Mouse (Mus musculus) midbrain, embryonic 14.5 days (tissue): ENCODE measurements at regions not wholly inside any gene's neighbourhood (a gene's known extent, or its start where the extent isn't known, plus 50 kb on each side); places are given as distances from the start of the nearest gene placed in this dataset.

Source experiments
- ATAC-seq: fragments of 200-750 bp; cut with Nextera tagmentation; 2 replicates; pipeline ENCODE4 v1.8.0; 2017; ENCODE audit warnings: moderate number of reproducible peaks, moderate library complexity; ENCODE audit not compliant: low FRiP score, low TSS enrichment
- DNase-seq: peaks from one replicate; pipeline ENCODE4 v3.0.0-alpha.2; 2015
- H3K27ac ChIP-seq: fragments of 300-500 bp; sonication (generic); replicated peaks from 2 replicates; pipeline ENCODE4 v1.5.1; 2014; ENCODE audit warnings: mild to moderate bottlenecking, low read depth, low read length, moderate library complexity
- H3K27me3 ChIP-seq: fragments of 300-500 bp; sonication (generic); 2 replicates; pipeline ENCODE4 v1.6.1; 2014; ENCODE audit warnings: low read length, control low read depth, mixed read lengths; ENCODE audit not compliant: control insufficient read depth, insufficient read depth
- H3K36me3 ChIP-seq: fragments of 300-500 bp; sonication (generic); 2 replicates; pipeline ENCODE4 v1.6.1; 2014; ENCODE audit warnings: low read length, control low read depth; ENCODE audit not compliant: control insufficient read depth, insufficient read depth
- H3K4me1 ChIP-seq: fragments of 300-500 bp; sonication (generic); 2 replicates; pipeline ENCODE4 v1.6.1; 2014; ENCODE audit warnings: mild to moderate bottlenecking, antibody characterized with exemption, low read length, control low read depth; ENCODE audit not compliant: control insufficient read depth, insufficient read depth
- H3K4me2 ChIP-seq: fragments of 300-500 bp; sonication (generic); 2 replicates; pipeline ENCODE4 v1.6.1; 2014; ENCODE audit warnings: mild to moderate bottlenecking, low read length, moderate library complexity
- H3K4me3 ChIP-seq: fragments of 300-500 bp; sonication (generic); replicated peaks from 2 replicates; pipeline ENCODE4 v1.5.1; 2014; ENCODE audit warnings: low read depth, low read length
- H3K9ac ChIP-seq: fragments of 300-500 bp; sonication (generic); replicated peaks from 2 replicates; pipeline ENCODE4 v1.6.1; 2014; ENCODE audit warnings: mild to moderate bottlenecking, low read length, moderate library complexity
- H3K9me3 ChIP-seq: fragments of 300-500 bp; sonication (generic); 2 replicates; pipeline ENCODE4 v1.6.1; 2016; ENCODE audit warnings: low read length, control low read depth, mixed read lengths; ENCODE audit not compliant: control insufficient read depth
- WGBS: fragments of 180-500 bp; shearing (Covaris S2); extraction: QIAGEN DNeasy Blood & Tissue Kit; methylation state at CpG from one replicate; pipeline ENCODE4 v1.1.7; 2014; 5-methylcytosine and 5-hydroxymethylcytosine counted together

- WGBS: 89% methylated on average over 11 of the region's 11 CpGs
Measured at GRCm38 (mm10) chr10:24479148-24479547, 116.1 kb upstream of the Ccn2 start.

GRCm38 (mm10) chr10:24481926-24482612, 113.2 kb upstream of the Ccn2 start:
- no peak overlapping the region for H3K27ac ChIP-seq
- DNase-seq (no peak), ATAC-seq (no peak)
- no peak overlapping the region for H3K4me3 ChIP-seq
- H3K4me1 ChIP-seq: no peaks in the 10 kb centered on the region
- H3K9me3 ChIP-seq: no peaks in the 10 kb centered on the region
- no peaks in the 10 kb centered on the region for H3K36me3 ChIP-seq
- no peak overlapping the region for H3K9ac ChIP-seq
- H3K4me2 ChIP-seq: no peak overlapping the region
- H3K27me3 ChIP-seq: no peaks in the 10 kb centered on the region
- WGBS: 86% methylated on average over 9 of the region's 9 CpGs

More at GRCm38 (mm10) chr10:24479148-24479547, 116.1 kb upstream of the Ccn2 start:
- H3K4me1 ChIP-seq: no peaks in the 10 kb centered on the region
- H3K36me3 ChIP-seq: no peaks in the 10 kb centered on the region
- H3K9ac ChIP-seq: no peak overlapping the region
- H3K27me3 ChIP-seq: no peaks in the 10 kb centered on the region
- H3K4me2 ChIP-seq: no peak overlapping the region
- ATAC-seq (no peak), DNase-seq (no peak)
- H3K4me3 ChIP-seq: no peak overlapping the region
- H3K9me3 ChIP-seq: no peaks in the 10 kb centered on the region
- H3K27ac ChIP-seq: no peak overlapping the region

GRCm38 (mm10) chr10:24483053-24483452, 112.2 kb upstream of the Ccn2 start:
- ATAC-seq: no peak
- Histone ChIP-seq H3K4me2 (no peak overlapping the region), H3K27ac (no peak overlapping the region)

GRCm38 (mm10) chr10:24484101-24484660, 111.1 kb upstream of the Ccn2 start:
- Histone ChIP-seq H3K4me1 (no peaks in the 10 kb centered on the region), H3K9me3 (no peaks in the 10 kb centered on the region), H3K27me3 (no peaks in the 10 kb centered on the region), H3K36me3 (no peaks in the 10 kb centered on the region), H3K9ac (no peak overlapping the region), H3K4me2 (no peak overlapping the region), H3K27ac (no peak overlapping the region), H3K4me3 (no peak overlapping the region)
- WGBS: 37% methylated on average over 5 of the region's 5 CpGs
- ATAC-seq: no peak
- DNase-seq: no peak

More at GRCm38 (mm10) chr10:24483053-24483452, 112.2 kb upstream of the Ccn2 start:
- Histone ChIP-seq H3K36me3 (no peaks in the 10 kb centered on the region), H3K4me3 (no peak overlapping the region), H3K9me3 (no peaks in the 10 kb centered on the region), H3K27me3 (no peaks in the 10 kb centered on the region), H3K9ac (no peak overlapping the region), H3K4me1 (no peaks in the 10 kb centered on the region)
- DNase-seq: no peak
- WGBS: 83% methylated on average over 3 of the region's 3 CpGs

GRCm38 (mm10) chr10:24485461-24485860, 109.8 kb upstream of the Ccn2 start:
- Histone ChIP-seq H3K36me3 (no peaks in the 10 kb centered on the region), H3K4me1 (no peaks in the 10 kb centered on the region), H3K4me2 (no peak overlapping the region), H3K9me3 (no peaks in the 10 kb centered on the region), H3K27ac (no peak overlapping the region), H3K27me3 (no peaks in the 10 kb centered on the region), H3K4me3 (no peak overlapping the region), H3K9ac (no peak overlapping the region)
- DNase-seq (no peak), ATAC-seq (no peak)
- WGBS: 75% methylated on average over 5 of the region's 5 CpGs

- no peak overlapping the region for H3K9ac ChIP-seq
- H3K4me1 ChIP-seq: no peaks in the 10 kb centered on the region
- H3K4me3 ChIP-seq: no peak overlapping the region
- H3K27me3 ChIP-seq: no peaks in the 10 kb centered on the region
- H3K4me2 ChIP-seq: no peak overlapping the region
- no peaks in the 10 kb centered on the region for H3K36me3 ChIP-seq
- WGBS: 85% methylated on average over 1 of the region's 1 CpGs
- no peaks in the 10 kb centered on the region for H3K9me3 ChIP-seq
- DNase-seq (no peak), ATAC-seq (no peak)
- no peak overlapping the region for H3K27ac ChIP-seq
Measured at GRCm38 (mm10) chr10:24486224-24486623, 109.0 kb upstream of the Ccn2 start.

GRCm38 (mm10) chr10:24487915-24488314, 107.3 kb upstream of the Ccn2 start:
- ATAC-seq (no peak), DNase-seq (no peak)
- Histone ChIP-seq H3K4me3 (no peak overlapping the region), H3K9ac (no peak overlapping the region), H3K36me3 (no peaks in the 10 kb centered on the region), H3K27me3 (no peaks in the 10 kb centered on the region), H3K4me2 (no peak overlapping the region), H3K9me3 (no peaks in the 10 kb centered on the region), H3K4me1 (no peaks in the 10 kb centered on the region), H3K27ac (no peak overlapping the region)
- 82% methylated on average over 3 of the region's 3 CpGs for WGBS

GRCm38 (mm10) chr10:24490432-24490831, 104.8 kb upstream of the Ccn2 start:
- H3K27ac ChIP-seq: no peak overlapping the region
- H3K36me3 ChIP-seq: no peaks in the 10 kb centered on the region
- no peak overlapping the region for H3K4me3 ChIP-seq
- ATAC-seq: no peak
- no peak overlapping the region for H3K4me2 ChIP-seq
- H3K27me3 ChIP-seq: no peaks in the 10 kb centered on the region
- H3K4me1 ChIP-seq: no peaks in the 10 kb centered on the region
- H3K9me3 ChIP-seq: no peaks in the 10 kb centered on the region
- WGBS: 85% methylated on average over 2 of the region's 2 CpGs
- H3K9ac ChIP-seq: no peak overlapping the region
- no peak for DNase-seq

GRCm38 (mm10) chr10:24491848-24492247, 103.4 kb upstream of the Ccn2 start:
- no peak overlapping the region for H3K9ac ChIP-seq
- H3K27me3 ChIP-seq: no peaks in the 10 kb centered on the region
- no peak overlapping the region for H3K27ac ChIP-seq
- no peak for DNase-seq
- 89% methylated on average over 3 of the region's 3 CpGs for WGBS
- no peaks in the 10 kb centered on the region for H3K4me1 ChIP-seq
- H3K36me3 ChIP-seq: no peaks in the 10 kb centered on the region
- no peak overlapping the region for H3K4me3 ChIP-seq
- no peak for ATAC-seq
- H3K9me3 ChIP-seq: no peaks in the 10 kb centered on the region
- no peak overlapping the region for H3K4me2 ChIP-seq
